Mouse (Mus musculus): ENCODE data around the gene Adra2a. TPM values are rescaled to one million over a fixed set of nuclear protein-coding genes. Genes with fewer than 3 reads are reported as not detected.

Gene Adra2a
- not detected in 2 replicates for polyA plus RNA-seq (2012; ENCODE audit: insufficient read depth, insufficient read length, missing spikeins)

- Histone ChIP-seq H3K4me1 (ENCODE audit: control insufficient read depth, insufficient read depth, insufficient read length, low read length) (0 out of 2 replicates have a peak, but pooled peaks cover 9% of the 10 kb centered on the region), H3K27ac (replicated peaks; ENCODE audit: low read depth, low read length) (no peak within 1 kb of the TSS)
Observed at GRCm38 (mm10) chr19:54043851-54044250, at the start of gene Adra2a. Adra2a (plus strand) TSS chr19:54044151.

GRCm38 (mm10) chr19:53994276-53994675 lies 49.7 kb upstream of the Adra2a start:
- Histone ChIP-seq H3K4me1 (ENCODE audit: control insufficient read depth, insufficient read depth, insufficient read length, low read length) (peaks cover 2% of the 10 kb centered on the region; the same call in 1 of the 2 replicates), H3K4me3 (ENCODE audit: insufficient read depth, low read depth, low read length) (no peak overlapping the region), H3K27ac (replicated peaks; ENCODE audit: low read depth, low read length) (no peak overlapping the region)

More at GRCm38 (mm10) chr19:54043851-54044250, at the start of gene Adra2a:
- peak within 1 kb of the TSS; percentile 52 for H3K4me3 ChIP-seq (ENCODE audit: insufficient read depth, low read depth, low read length)

- Histone ChIP-seq H3K27ac (replicated peaks; ENCODE audit: low read depth, low read length) (no peak overlapping the region), H3K4me1 (ENCODE audit: control insufficient read depth, insufficient read depth, insufficient read length, low read length) (peaks cover 7% of the 10 kb centered on the region), H3K4me3 (ENCODE audit: insufficient read depth, low read depth, low read length) (no peak overlapping the region)
Observed at GRCm38 (mm10) chr19:54010973-54011372, 33.0 kb upstream of the Adra2a start.

- Histone ChIP-seq H3K27ac (replicated peaks; ENCODE audit: low read depth, low read length) (no peak overlapping the region), H3K4me1 (ENCODE audit: control insufficient read depth, insufficient read depth, insufficient read length, low read length) (peaks cover 5% of the 10 kb centered on the region), H3K4me3 (ENCODE audit: insufficient read depth, low read depth, low read length) (no peak overlapping the region)
Observed at GRCm38 (mm10) chr19:54014999-54015398, 29.0 kb upstream of the Adra2a start.

- Histone ChIP-seq H3K27ac (replicated peaks; ENCODE audit: low read depth, low read length) (no peak overlapping the region), H3K4me1 (ENCODE audit: control insufficient read depth, insufficient read depth, insufficient read length, low read length) (peaks cover 4% of the 10 kb centered on the region), H3K4me3 (ENCODE audit: insufficient read depth, low read depth, low read length) (no peak overlapping the region)
Observed at GRCm38 (mm10) chr19:54015503-54015902, 28.4 kb upstream of the Adra2a start.

- Histone ChIP-seq H3K4me1 (ENCODE audit: control insufficient read depth, insufficient read depth, insufficient read length, low read length) (no peaks in the 10 kb centered on the region), H3K4me3 (ENCODE audit: insufficient read depth, low read depth, low read length) (no peak overlapping the region), H3K27ac (replicated peaks; ENCODE audit: low read depth, low read length) (no peak overlapping the region)
Observed at GRCm38 (mm10) chr19:54035100-54035499, 8.9 kb upstream of the Adra2a start.

- Histone ChIP-seq H3K4me3 (ENCODE audit: insufficient read depth, low read depth, low read length) (no peak overlapping the region), H3K27ac (replicated peaks; ENCODE audit: low read depth, low read length) (no peak overlapping the region), H3K4me1 (ENCODE audit: control insufficient read depth, insufficient read depth, insufficient read length, low read length) (no peaks in the 10 kb centered on the region)
Observed at GRCm38 (mm10) chr19:54039441-54039840, 4.5 kb upstream of the Adra2a start.

GRCm38 (mm10) chr19:54040356-54041028 lies 3.5 kb upstream of the Adra2a start:
- no peaks in the 10 kb centered on the region for H3K4me1 ChIP-seq (ENCODE audit: control insufficient read depth, insufficient read depth, insufficient read length, low read length)
- H3K4me3 ChIP-seq (ENCODE audit: insufficient read depth, low read depth, low read length): no peak overlapping the region
- H3K27ac ChIP-seq (replicated peaks; ENCODE audit: low read depth, low read length): no peak overlapping the region

- Histone ChIP-seq H3K4me1 (ENCODE audit: control insufficient read depth, insufficient read depth, insufficient read length, low read length) (0 out of 2 replicates have a peak, but pooled peaks cover 2% of the 10 kb centered on the region), H3K4me3 (ENCODE audit: insufficient read depth, low read depth, low read length) (no peak overlapping the region), H3K27ac (replicated peaks; ENCODE audit: low read depth, low read length) (no peak overlapping the region)
Observed at GRCm38 (mm10) chr19:54041029-54041367, 3.0 kb upstream of the Adra2a start.

- Histone ChIP-seq H3K4me1 (ENCODE audit: control insufficient read depth, insufficient read depth, insufficient read length, low read length) (0 out of 2 replicates have a peak, but pooled peaks cover 9% of the 10 kb centered on the region), H3K4me3 (ENCODE audit: insufficient read depth, low read depth, low read length) (peak overlapping the region; percentile 52), H3K27ac (replicated peaks; ENCODE audit: low read depth, low read length) (no peak overlapping the region)
Observed at GRCm38 (mm10) chr19:54044507-54045371, 788 bp downstream of the Adra2a start.

GRCm38 (mm10) chr19:54045412-54045811 lies 1.5 kb downstream of the Adra2a start:
- Histone ChIP-seq H3K4me3 (ENCODE audit: insufficient read depth, low read depth, low read length) (peak overlapping the region; percentile 52), H3K27ac (replicated peaks; ENCODE audit: low read depth, low read length) (no peak overlapping the region), H3K4me1 (ENCODE audit: control insufficient read depth, insufficient read depth, insufficient read length, low read length) (0 out of 2 replicates have a peak, but pooled peaks cover 9% of the 10 kb centered on the region)

- H3K27ac ChIP-seq (replicated peaks; ENCODE audit: low read depth, low read length): no peak overlapping the region
- 0 out of 2 replicates have a peak, but pooled peaks cover 9% of the 10 kb centered on the region for H3K4me1 ChIP-seq (ENCODE audit: control insufficient read depth, insufficient read depth, insufficient read length, low read length)
- peak overlapping the region; percentile 52 for H3K4me3 ChIP-seq (ENCODE audit: insufficient read depth, low read depth, low read length)
Observed at GRCm38 (mm10) chr19:54045931-54046683, 2.2 kb downstream of the Adra2a start.

- Histone ChIP-seq H3K27ac (replicated peaks; ENCODE audit: low read depth, low read length) (no peak overlapping the region), H3K4me1 (ENCODE audit: control insufficient read depth, insufficient read depth, insufficient read length, low read length) (0 out of 2 replicates have a peak, but pooled peaks cover 9% of the 10 kb centered on the region), H3K4me3 (ENCODE audit: insufficient read depth, low read depth, low read length) (peak overlapping the region; percentile 52)
Observed at GRCm38 (mm10) chr19:54046684-54047070, 2.7 kb downstream of the Adra2a start.

- H3K4me3 ChIP-seq (ENCODE audit: insufficient read depth, low read depth, low read length): no peak overlapping the region
- H3K27ac ChIP-seq (replicated peaks; ENCODE audit: low read depth, low read length): no peak overlapping the region
- H3K4me1 ChIP-seq (ENCODE audit: control insufficient read depth, insufficient read depth, insufficient read length, low read length): 0 out of 2 replicates have a peak, but pooled peaks cover 9% of the 10 kb centered on the region
Observed at GRCm38 (mm10) chr19:54047386-54048050, 3.6 kb downstream of the Adra2a start.
